7 mouse cellular contexts compared by ENCODE assay signal in the genomic region with DNA sequence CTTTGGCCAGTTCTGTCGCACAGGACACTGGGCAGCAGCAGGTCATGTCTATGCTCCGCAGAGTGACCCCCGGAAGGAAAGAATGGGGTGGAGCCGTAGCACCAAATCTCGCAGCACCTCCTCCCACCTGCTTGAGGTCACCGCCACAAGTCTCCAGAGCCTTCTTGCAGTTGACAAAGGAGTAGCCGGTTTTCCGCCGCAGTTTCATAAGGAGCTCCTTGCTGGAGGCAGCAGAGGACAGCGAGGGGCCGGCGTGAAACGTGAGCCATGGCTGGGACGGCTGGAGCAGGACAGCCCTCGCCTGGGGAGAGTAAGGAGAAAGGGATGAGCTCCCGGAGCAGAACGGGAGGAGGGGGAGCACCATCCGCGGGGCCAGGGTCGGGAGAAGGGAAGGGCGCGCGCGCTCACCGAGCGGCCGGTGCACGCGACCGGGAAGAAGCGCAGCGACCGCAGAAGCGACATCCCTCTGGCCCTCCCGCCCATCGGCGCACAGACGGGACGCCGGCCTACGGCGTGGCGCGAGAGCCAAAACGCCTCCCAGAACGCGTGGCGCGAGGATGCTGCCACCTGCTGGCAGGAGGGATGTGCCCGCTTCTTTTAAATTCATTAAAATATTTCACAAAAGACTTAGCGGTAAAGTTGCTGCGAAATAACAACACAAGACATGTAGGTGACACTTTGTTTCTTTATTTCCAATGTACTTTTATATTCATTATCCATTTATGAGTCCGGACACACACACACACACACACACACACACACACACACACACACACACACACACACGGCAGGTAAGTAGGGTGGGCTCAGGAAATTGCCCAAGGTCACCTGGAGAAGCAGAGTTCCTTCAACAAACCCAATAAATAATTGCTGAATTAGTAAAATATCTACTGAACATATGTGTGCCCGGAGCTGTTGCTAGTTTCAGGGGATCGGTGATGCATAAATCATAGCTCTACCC. TPM values are rescaled to one million over a fixed set of nuclear protein-coding genes. Genes with fewer than 3 reads are reported as not detected.
DNase-seq lines count a peak whose midpoint lies in the region; ATAC-seq lines count a peak whose summit lies in the region.

A gene (minus strand): TSS at position 505 of the 961 bp plus-strand sequence.

- peak within 1 kb of the TSS; percentile 80 for H3K4me3 ChIP-seq in intestine, embryonic 15.5 days (replicated peaks)
- H3K4me3 ChIP-seq in midbrain, embryonic 10.5 days, result peak within 1 kb of the TSS; percentile 69

- peak within 1 kb of the TSS; percentile 63 for H3K4me2 ChIP-seq in intestine, embryonic 15.5 days (replicated peaks)

- peak; percentile 94 for DNase-seq in adrenal gland, adult 2 months
- DNase-seq in embryo, embryonic 11.5 days (ENCODE audit: low read depth, low spot score), result peak; percentile 91
- peak; percentile 88 to 92 for DNase-seq in gastrocnemius, postnatal 36 days
- DNase-seq in left cerebral cortex, postnatal 25 days (ENCODE audit: low spot score in 2 of 2), result peak; percentile 89 to 93
- peak; percentile 91 for DNase-seq in midbrain, embryonic 10.5 days (ENCODE audit: low spot score)
- DNase-seq in right cerebral cortex, postnatal 4 days, result peak; percentile 98

- H3K9ac ChIP-seq in intestine, embryonic 15.5 days, result peak within 1 kb of the TSS; percentile 86

- H3K36me3 ChIP-seq in intestine, embryonic 15.5 days, result peaks cover 13% of the 10 kb centered on the region; the same call in 1 of the 2 replicates
- H3K36me3 ChIP-seq in midbrain, embryonic 10.5 days, result peaks cover 39% of the 10 kb centered on the region

- peak within 1 kb of the TSS; percentile 72 for H3K27ac ChIP-seq in intestine, embryonic 15.5 days
- peak within 1 kb of the TSS; percentile 95 for H3K27ac ChIP-seq in midbrain, embryonic 10.5 days (replicated peaks)

- ATAC-seq in intestine, embryonic 15.5 days, result peak; percentile 92

- peaks cover 4% of the 10 kb centered on the region; the same call in 1 of the 2 replicates for H3K4me1 ChIP-seq in intestine, embryonic 15.5 days (replicated peaks)
- H3K4me1 ChIP-seq in midbrain, embryonic 10.5 days, result peaks cover 13% of the 10 kb centered on the region

- no peaks in the 10 kb centered on the region for H3K9me3 ChIP-seq in intestine, embryonic 15.5 days
- H3K9me3 ChIP-seq in midbrain, embryonic 10.5 days (replicated peaks), result no peaks in the 10 kb centered on the region

- WGBS in intestine, embryonic 15.5 days, result 5% methylated on average over 56 of the region's 56 CpGs
- 6% methylated on average over 56 of the region's 56 CpGs for WGBS in midbrain, embryonic 10.5 days

- intact Hi-C loops in gastrocnemius, postnatal 36 days (cut with DNase I), result loop anchor here (1.0 to 5.0 kb wide), 2 partner anchors 38 to 111 kb away; no protein-coding TSS in a partner anchor
- intact Hi-C loops in left cerebral cortex, postnatal 25 days (cut with DNase I), result loop anchor here (1.0 to 5.0 kb wide), 2 partner anchors 38 to 111 kb away; no protein-coding TSS in a partner anchor

- H3K27me3 ChIP-seq in intestine, embryonic 15.5 days (replicated peaks), result no peaks in the 10 kb centered on the region
- H3K27me3 ChIP-seq in midbrain, embryonic 10.5 days (ENCODE audit: low read depth, poor library complexity, severe bottlenecking), result no peaks in the 10 kb centered on the region

RNA-seq across cellular contexts. Expression of the gene that starts here (rescaled TPM):
- 10 to 100 TPM; 42.2 to 67.9 TPM for total RNA-seq in adrenal gland, adult 2 months (2021)
- polyA plus RNA-seq in adrenal gland, adult 2 months (2012; rRNA removed), result 55.0 and 68.9 TPM in 2 replicates
- 10 to 100 TPM; 20.5 to 21.7 TPM for total RNA-seq in gastrocnemius, postnatal 36 days (2021)
- 91.8 and 99.3 TPM in 2 replicates for polyA plus RNA-seq in intestine, embryonic 15.5 days (2015; fragmentation: Nextera tagmentation; extraction: Ambion mirVana)
- 10 to 100 TPM; 30.1 to 37.1 TPM for total RNA-seq in left cerebral cortex, postnatal 25 days (2021)
- 101 and 107 TPM in 2 replicates for polyA plus RNA-seq in midbrain, embryonic 10.5 days (2016; fragmentation: Nextera tagmentation; extraction: Ambion mirVana)

Comparison
In these comparisons a context has a peak if more than half of its experiments do, and no peak if none do; other contexts are left out.
1. Peak in every context shown above with its lines: DNase-seq, ATAC-seq, H3K4me3 ChIP-seq and H3K27ac ChIP-seq.